Mouse (Mus musculus) thymus, adult 2 months (tissue): ENCODE measurements around the gene Gm6793.

ENCODE experiments used
- CTCF ChIP-seq: fragments of 200-500 bp; IDR thresholded peaks from 2 replicates; pipeline ENCODE4 v1.5.1; 2012; ENCODE audit warnings: mild to moderate bottlenecking, control low read depth, low read length, moderate library complexity, borderline replicate concordance; ENCODE audit not compliant: control insufficient read depth, poor library complexity, insufficient read depth; ENCODE audit errors: extremely low read depth
- POLR2A ChIP-seq: fragments of 200-500 bp; IDR thresholded peaks from 2 replicates; pipeline ENCODE4 v1.6.1; 2012; ENCODE audit warnings: mild to moderate bottlenecking, low read length, control low read depth, moderate library complexity; ENCODE audit not compliant: control insufficient read depth, poor library complexity, insufficient read depth; ENCODE audit errors: extremely low read depth

DNA sequence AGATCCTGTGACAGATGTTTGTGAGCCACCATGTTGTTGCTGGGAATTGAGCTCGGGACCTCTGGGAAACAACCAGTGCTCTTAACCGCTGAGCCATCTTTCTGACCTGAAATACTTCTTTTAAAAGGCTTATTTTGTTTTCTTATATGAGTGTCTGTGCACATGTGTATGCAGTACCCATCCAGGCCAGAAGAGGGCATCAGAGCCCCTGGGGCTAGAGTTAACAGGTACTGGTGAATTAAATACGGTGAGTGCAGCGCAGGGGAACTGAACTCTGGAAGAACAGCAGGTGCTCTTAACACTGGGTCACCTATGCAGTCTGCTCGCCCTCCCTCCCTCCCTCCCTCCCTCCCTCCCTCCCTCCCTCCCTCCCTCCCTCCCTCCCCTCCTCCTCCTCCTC, 30.3 kb upstream of the Gm6793 start:
- TF ChIP-seq CTCF (no peak), POLR2A (no peak)
